Mouse (Mus musculus) olfactory bulb, adult 2 months (tissue): ENCODE results near the gene Neurl1a. TPM values are rescaled to one million over a fixed set of nuclear protein-coding genes. Genes with fewer than 3 reads are reported as not detected.

ENCODE experiments used
- H3K27ac ChIP-seq: fragments of 200-500 bp; 2 replicates; pipeline ENCODE4 v1.5.1; 2012; ENCODE audit warnings: low read depth, low read length; ENCODE audit not compliant: insufficient read depth
- H3K4me1 ChIP-seq: fragments of 200-500 bp; 2 replicates; pipeline ENCODE4 v1.6.1; 2012; ENCODE audit warnings: low read length; ENCODE audit not compliant: control insufficient read depth, insufficient read depth
- H3K4me3 ChIP-seq: fragments of 200-500 bp; 2 replicates; pipeline ENCODE4 v1.5.1; 2012; ENCODE audit warnings: mild to moderate bottlenecking, low read depth, low read length, moderate library complexity; ENCODE audit not compliant: insufficient read depth
- CTCF ChIP-seq: fragments of 200-500 bp; IDR thresholded peaks from 2 replicates; pipeline ENCODE4 v1.5.1; 2012; ENCODE audit warnings: low read depth, mild to moderate bottlenecking, low read length, moderate library complexity; ENCODE audit not compliant: insufficient read depth
- POLR2A ChIP-seq: fragments of 200-500 bp; IDR thresholded peaks from 2 replicates; pipeline ENCODE4 v1.6.1; 2012; ENCODE audit warnings: mild to moderate bottlenecking, low read depth, low read length, moderate library complexity; ENCODE audit not compliant: insufficient read depth
- WGBS: fragments of 180-500 bp; shearing (Covaris S2); methylation state at CpG from one replicate; pipeline ENCODE4 v1.1.7; 2018; 5-methylcytosine and 5-hydroxymethylcytosine counted together
- polyA plus RNA-seq: library from polyadenylated mRNA; stranded (reverse); fragments of >200 nt; gene quantifications from 2 replicates; pipeline ENCODE4 v1.2.4, GENCODE M21; 2012; ENCODE audit warnings: low replicate concordance; ENCODE audit not compliant: missing spikeins, insufficient read depth, insufficient read length

The Neurl1a gene
- polyA plus RNA-seq, 1 experiment, result not detected

GRCm38 (mm10) chr19:47280894-47281293 lies 102.3 kb downstream of the Neurl1a start:
- TF ChIP-seq POLR2A (no peak), CTCF (no peak)
- Histone ChIP-seq H3K4me1 (peaks cover 59% of the 10 kb centered on the region), H3K4me3 (no peak overlapping the region), H3K27ac (no peak overlapping the region)
- WGBS, result 86% methylated on average over 9 of the region's 9 CpGs

- 25% methylated on average over 6 of the region's 6 CpGs for WGBS
- no peak overlapping the region for H3K4me3 ChIP-seq
- TF ChIP-seq CTCF (no peak), POLR2A (no peak)
- peaks cover 52% of the 10 kb centered on the region for H3K4me1 ChIP-seq
- H3K27ac ChIP-seq, result peak overlapping the region; percentile 66
Measured at GRCm38 (mm10) chr19:47282050-47282454, 103.4 kb downstream of the Neurl1a start.

GRCm38 (mm10) chr19:47282688-47283215 lies 104.1 kb downstream of the Neurl1a start:
- Histone ChIP-seq H3K27ac (peak overlapping the region; percentile 37), H3K4me3 (no peak overlapping the region), H3K4me1 (peaks cover 46% of the 10 kb centered on the region)
- no peak for TF ChIP-seq POLR2A
- 80% methylated on average over 17 of the region's 17 CpGs for WGBS

- H3K27ac ChIP-seq, result no peak overlapping the region
- no peak overlapping the region for H3K4me3 ChIP-seq
- WGBS, result 88% methylated on average over 6 of the region's 6 CpGs
- peaks cover 26% of the 10 kb centered on the region for H3K4me1 ChIP-seq
- TF ChIP-seq CTCF, result no peak
Measured at GRCm38 (mm10) chr19:47285581-47285980, 107.0 kb downstream of the Neurl1a start.

GRCm38 (mm10) chr19:47286886-47287450 lies 108.3 kb downstream of the Neurl1a start:
- H3K4me1 ChIP-seq, result peaks cover 27% of the 10 kb centered on the region
- no peak overlapping the region for H3K4me3 ChIP-seq
- no peak overlapping the region for H3K27ac ChIP-seq
- WGBS, result 88% methylated on average over 17 of the region's 17 CpGs
- TF ChIP-seq POLR2A (no peak), CTCF (no peak)

GRCm38 (mm10) chr19:47291307-47292080 lies 112.9 kb downstream of the Neurl1a start:
- Histone ChIP-seq H3K4me1 (peaks cover 21% of the 10 kb centered on the region), H3K27ac (no peak overlapping the region), H3K4me3 (no peak overlapping the region)
- TF ChIP-seq POLR2A, result no peak
- TF ChIP-seq CTCF, result no peak
- WGBS, result 72% methylated on average over 7 of the region's 7 CpGs

- no peak for TF ChIP-seq POLR2A
- TF ChIP-seq CTCF, result no peak
- Histone ChIP-seq H3K27ac (no peak overlapping the region), H3K4me3 (no peak overlapping the region), H3K4me1 (peaks cover 21% of the 10 kb centered on the region)
- 70% methylated on average over 7 of the region's 7 CpGs for WGBS
Measured at GRCm38 (mm10) chr19:47292451-47292951, 113.9 kb downstream of the Neurl1a start.

GRCm38 (mm10) chr19:47298100-47298499 lies 119.5 kb downstream of the Neurl1a start:
- 78% methylated on average over 11 of the region's 11 CpGs for WGBS
- H3K4me1 ChIP-seq, result peaks cover 31% of the 10 kb centered on the region
- H3K4me3 ChIP-seq, result no peak overlapping the region
- TF ChIP-seq CTCF, result no peak
- TF ChIP-seq POLR2A, result no peak
- no peak overlapping the region for H3K27ac ChIP-seq

GRCm38 (mm10) chr19:47301303-47302190 lies 122.9 kb downstream of the Neurl1a start:
- WGBS, result 20% methylated on average over 19 of the region's 19 CpGs
- H3K4me1 ChIP-seq, result peaks cover 46% of the 10 kb centered on the region
- H3K4me3 ChIP-seq, result no peak overlapping the region
- 0 out of 2 replicates have a peak overlapping the region, but pooled peaks have one; percentile 18 for H3K27ac ChIP-seq
- no peak for TF ChIP-seq POLR2A
- TF ChIP-seq CTCF, result no peak
